Mouse (Mus musculus) kidney, adult 8-10 months (tissue): Measurements from ENCODE around the gene Cntnap3.
A peak's percentile ranks its signal among the peaks of the same experiment; 100 is the strongest.

ENCODE experiments used
- DNase-seq, 2 experiments: peaks; one replicate each; pipeline ENCODE4 v3.0.0; 2022

Cntnap3 gene

DNA sequence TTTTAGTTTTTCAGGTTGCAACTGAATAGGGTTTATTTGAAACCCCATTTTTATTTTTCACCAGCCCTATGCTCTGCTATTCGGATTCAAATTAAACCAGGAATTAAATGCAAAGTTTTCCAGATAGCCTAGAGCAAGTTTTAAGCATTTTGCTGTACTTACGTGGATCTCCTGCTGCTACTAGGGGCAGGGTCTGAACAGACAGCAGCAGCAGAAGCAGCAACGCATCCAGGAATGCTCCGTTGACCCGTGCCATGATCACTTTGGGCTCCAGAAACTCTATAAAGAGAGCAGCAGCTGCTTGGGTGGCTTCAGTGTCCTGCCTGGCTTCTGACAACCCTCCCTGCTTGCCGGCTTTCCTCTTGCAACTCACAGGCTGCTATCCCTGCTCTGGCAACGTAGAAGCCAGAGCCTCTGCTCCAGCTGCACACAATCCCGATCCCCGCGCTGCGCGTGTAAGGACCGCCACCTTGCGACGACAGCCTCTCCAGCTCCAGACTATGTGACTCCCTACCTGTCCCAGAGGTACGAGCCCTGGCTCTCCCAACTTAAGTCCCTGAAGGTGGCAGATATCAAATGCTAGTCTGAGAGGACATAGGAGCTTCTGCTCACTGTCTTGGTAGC is at the start of gene Cntnap3:
Cntnap3 (minus strand) TSS at position 371 of the 624 bp plus-strand sequence.
- no peak for DNase-seq

DNA sequence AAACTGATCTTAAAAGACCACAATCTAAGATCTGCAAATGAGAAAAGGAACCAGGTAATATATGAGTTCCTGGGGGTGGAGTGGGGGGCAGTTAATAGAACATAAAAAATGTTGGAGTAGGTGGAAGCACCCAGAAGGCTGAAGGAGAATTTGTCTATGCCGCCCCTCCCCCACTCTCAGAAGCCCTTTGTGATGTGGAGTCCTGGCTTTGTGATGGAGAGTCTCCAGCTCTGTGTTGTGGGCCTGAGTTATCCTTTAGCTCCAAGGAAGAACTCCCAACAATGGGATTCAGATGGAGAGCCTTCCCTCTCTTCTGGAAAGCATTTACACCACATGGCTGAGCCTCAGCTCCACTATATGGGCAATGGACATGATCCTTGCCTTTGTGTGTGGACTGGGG is 13.4 kb upstream of the Cntnap3 start, which contains the start of gene Spata31:
Spata31 (plus strand) TSS at position 216 of the 400 bp plus-strand sequence.
- DNase-seq: no peak

DNA sequence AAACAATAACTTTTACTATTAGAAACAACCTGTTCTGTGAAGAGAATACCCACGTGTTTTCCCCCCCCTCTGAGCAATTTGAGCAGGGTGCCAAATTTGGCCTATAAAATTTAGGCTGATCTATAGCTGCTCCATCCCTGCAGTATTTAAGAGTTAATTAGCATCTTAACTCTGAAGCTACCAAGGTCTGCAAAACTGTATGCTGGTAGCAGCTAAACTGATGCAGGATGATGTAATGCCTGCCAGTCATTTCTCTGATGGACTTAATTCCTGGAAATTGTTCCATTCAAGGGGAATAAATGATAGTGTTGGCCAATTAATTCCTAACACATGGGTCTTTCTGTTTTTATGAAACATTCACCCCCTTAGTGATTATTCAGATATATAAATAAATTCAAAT is 623 bp downstream of the Cntnap3 start:
- no peak for DNase-seq

DNA sequence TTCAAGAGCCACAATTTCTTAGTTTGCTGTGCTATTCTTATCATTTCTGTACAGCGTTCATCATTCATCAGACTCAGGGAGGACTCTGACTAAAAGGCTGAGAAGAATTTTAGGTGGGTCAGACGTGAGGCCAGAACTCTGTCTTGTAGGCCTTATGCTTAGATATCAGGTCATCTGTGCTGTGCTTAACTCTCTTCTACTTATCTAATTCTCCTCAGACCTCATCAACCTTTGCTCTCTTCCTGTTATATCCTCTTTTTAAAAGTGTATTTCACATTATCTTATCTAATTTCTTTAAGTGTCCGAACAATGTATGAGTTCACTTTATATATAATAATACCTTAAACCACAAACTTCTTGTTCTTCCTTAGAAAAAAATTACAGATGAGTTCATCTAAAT is 38.4 kb downstream of the Cntnap3 start:
- DNase-seq: no peak

DNA sequence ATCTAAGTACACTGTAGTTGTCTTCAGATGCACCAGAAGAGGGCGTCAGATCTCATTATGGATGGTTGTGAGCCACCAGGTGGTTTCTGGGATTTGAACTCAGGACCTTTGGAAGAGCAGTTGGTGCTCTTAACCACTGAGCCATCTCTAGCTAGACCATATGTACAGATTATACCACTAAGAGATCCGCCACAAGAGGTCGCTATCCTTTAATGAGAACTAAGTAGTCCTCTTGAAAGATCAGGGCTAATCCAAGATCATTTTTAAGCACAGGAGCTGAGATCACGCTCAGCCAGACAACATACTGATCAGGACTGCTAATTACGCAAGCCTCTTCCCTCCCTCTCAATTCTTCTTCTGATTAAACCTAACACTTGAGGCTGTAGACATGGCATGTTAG is 78.9 kb downstream of the Cntnap3 start:
- DNase-seq: peak in 1 of 2 experiments; percentile 1

DNA sequence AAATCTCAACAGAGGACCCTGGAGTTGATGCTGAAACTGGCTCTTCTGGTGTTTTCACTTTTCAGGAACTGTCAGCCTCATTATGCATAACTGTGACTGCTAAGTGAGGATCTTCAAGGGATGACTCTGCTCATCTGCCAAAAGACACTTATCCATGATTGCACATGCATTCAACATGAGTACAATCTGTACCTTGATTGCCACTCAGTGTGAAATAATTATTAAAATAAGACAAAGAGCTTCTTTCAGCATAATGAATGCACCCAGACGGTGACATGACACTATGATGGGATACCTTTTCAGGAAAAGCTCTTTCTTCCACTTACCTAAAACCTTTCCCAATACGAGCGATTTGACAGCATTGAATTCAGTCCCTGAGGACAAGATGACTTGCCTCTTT is 158.4 kb downstream of the Cntnap3 start:
- no peak for DNase-seq

DNA sequence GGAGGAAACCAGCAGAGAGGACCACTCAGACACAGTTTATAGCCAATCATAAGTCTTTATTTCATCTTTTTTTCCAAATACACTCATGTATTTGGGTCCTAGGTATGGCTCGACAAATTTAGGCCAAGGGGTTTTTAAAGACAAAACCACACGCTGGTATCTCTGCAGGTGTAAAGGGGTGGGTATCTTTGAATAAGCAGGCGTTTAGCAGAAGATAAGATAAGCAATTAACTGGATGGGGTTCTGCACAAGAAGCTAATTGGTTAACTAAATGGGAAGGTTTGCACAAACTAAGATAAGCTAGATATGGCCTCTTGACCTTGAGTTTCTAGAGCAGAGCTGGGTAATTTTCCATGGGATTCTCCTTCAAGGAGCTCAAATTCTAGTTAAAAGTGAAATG is 171.5 kb downstream of the Cntnap3 start:
- DNase-seq: no peak

DNA sequence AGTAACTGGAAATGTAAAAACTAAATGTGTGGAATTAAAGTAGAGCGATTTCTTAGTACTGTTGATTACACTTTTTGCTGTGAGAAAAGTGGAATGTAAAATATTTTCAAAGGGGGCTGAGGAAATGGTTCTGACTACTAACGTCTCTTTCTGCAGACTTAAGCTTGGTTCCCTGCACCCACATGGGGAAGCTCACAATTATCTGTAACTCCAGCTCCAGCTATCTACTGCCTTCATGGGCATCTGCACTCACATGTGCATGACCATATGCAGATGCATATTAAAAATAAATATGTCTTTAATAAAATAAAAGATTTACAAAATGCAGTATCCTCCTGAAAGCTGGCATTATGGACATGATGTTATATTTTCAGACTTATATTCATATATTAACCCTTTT is 187.0 kb downstream of the Cntnap3 start:
- no peak for DNase-seq

DNA sequence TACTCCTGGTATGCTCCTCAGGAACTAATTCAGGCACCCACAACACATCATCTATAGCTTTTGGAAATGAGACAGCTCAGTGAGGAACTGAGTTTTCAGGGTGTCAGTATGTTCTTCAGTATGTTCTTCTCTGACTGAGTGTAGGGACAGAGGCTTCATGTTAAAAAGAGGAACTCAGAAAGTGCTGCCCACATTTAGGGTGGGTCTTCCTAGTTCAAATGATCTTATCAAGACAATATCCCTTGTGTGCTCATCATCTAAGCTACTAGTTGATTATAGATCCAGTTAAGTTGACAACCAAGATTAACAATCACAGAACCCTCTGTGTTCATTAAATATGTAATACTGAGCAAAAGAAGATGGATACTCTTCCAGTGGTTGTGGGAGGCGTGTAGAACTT is 211.3 kb downstream of the Cntnap3 start:
- no peak for DNase-seq
